Mouse (Mus musculus) cerebellum, adult 9-10 months (tissue): ENCODE measurements around the gene Crebzf.

Experiments used
- DNase-seq: peaks from one replicate; pipeline ENCODE4 v3.0.0; 2022

Gene Crebzf

DNA sequence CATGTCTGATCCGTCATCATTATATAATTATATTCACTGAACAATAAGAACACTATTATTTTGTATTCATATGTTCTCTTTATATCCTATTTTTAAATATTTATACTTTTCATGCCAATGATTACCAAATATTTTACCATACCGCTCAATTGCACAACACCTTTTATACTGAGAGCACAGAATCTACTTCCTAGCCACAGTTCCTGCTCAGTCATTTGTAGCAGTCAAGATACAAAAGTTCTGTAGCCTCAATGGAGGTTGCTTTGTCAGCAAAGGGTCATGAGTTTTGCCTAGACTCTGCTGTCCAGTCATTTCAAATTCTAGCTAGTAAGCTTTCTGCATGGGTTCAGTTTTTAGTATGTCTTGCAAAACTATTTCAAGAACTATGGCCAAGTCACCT is 40.1 kb downstream of the Crebzf start:
- DNase-seq: no peak
